Mouse (Mus musculus): Measurements from ENCODE around the gene Upk2.

- TF ChIP-seq EP300 (IDR thresholded peaks at IDR 0.05; ENCODE audit: insufficient read depth, low read depth, low read length) (no peak), CTCF (IDR thresholded peaks at IDR 0.05) (no peak)
Measured at GRCm38 (mm10) chr9:44500163-44500533, 45.4 kb upstream of the Upk2 start.

Measured in heart, adult 2 months (tissue).